Mouse (Mus musculus) thymus, postnatal 36 days (tissue): ENCODE results near the gene Tenm1.

Source experiments
- DNase-seq, 2 experiments: peaks; one replicate each; pipeline ENCODE4 v3.0.0; 2022; ENCODE audit warnings: mixed read lengths in 2 of 2

Tenm1 gene

GRCm38 (mm10) chrX:42718078-42718785 lies 710.7 kb downstream of the Tenm1 start:
- DNase-seq: no peak

- no peak for DNase-seq
These were observed 728.6 kb downstream of the Tenm1 start for GRCm38 (mm10) chrX:42700291-42700690.

GRCm38 (mm10) chrX:42647131-42647530 lies 781.8 kb downstream of the Tenm1 start:
- no peak for DNase-seq

- DNase-seq: no peak
These were observed 848.4 kb downstream of the Tenm1 start for GRCm38 (mm10) chrX:42580521-42580920.

GRCm38 (mm10) chrX:42558683-42559082 lies 870.2 kb downstream of the Tenm1 start:
- no peak for DNase-seq

GRCm38 (mm10) chrX:42557284-42557683 lies 871.6 kb downstream of the Tenm1 start:
- DNase-seq: peak; percentile 47 to 48

- peak; percentile 17 to 57 for DNase-seq
These were observed 880.4 kb downstream of the Tenm1 start for GRCm38 (mm10) chrX:42548513-42548912.

GRCm38 (mm10) chrX:42545076-42545475 lies 883.9 kb downstream of the Tenm1 start:
- no peak for DNase-seq

- DNase-seq: peak; percentile 67 to 71
These were observed 888.2 kb downstream of the Tenm1 start for GRCm38 (mm10) chrX:42540756-42541053.

- DNase-seq: no peak
These were observed 888.7 kb downstream of the Tenm1 start for GRCm38 (mm10) chrX:42540030-42540755.

GRCm38 (mm10) chrX:42530703-42531102 lies 898.2 kb downstream of the Tenm1 start:
- DNase-seq: no peak

GRCm38 (mm10) chrX:42522868-42523267 lies 906.1 kb downstream of the Tenm1 start:
- DNase-seq: no peak

- DNase-seq: peak; percentile 55 to 63
These were observed 916.4 kb downstream of the Tenm1 start for GRCm38 (mm10) chrX:42512567-42512966.

GRCm38 (mm10) chrX:42511105-42511504 lies 917.8 kb downstream of the Tenm1 start:
- no peak for DNase-seq

- DNase-seq: peak; percentile 74 to 83
These were observed 926.5 kb downstream of the Tenm1 start, which contains the start of gene Sh2d1a for GRCm38 (mm10) chrX:42502291-42503043. Gene Sh2d1a (plus strand): TSS chrX:42502453.

- DNase-seq: peak in 1 of 2 experiments; percentile 15
These were observed 928.4 kb downstream of the Tenm1 start for GRCm38 (mm10) chrX:42500538-42500937.

- DNase-seq: no peak
These were observed 938.6 kb downstream of the Tenm1 start for GRCm38 (mm10) chrX:42490336-42490735.

- no peak for DNase-seq
These were observed 939.5 kb downstream of the Tenm1 start, which contains the start of gene Tex13c2 for GRCm38 (mm10) chrX:42489446-42489845. Gene Tex13c2 (plus strand): TSS chrX:42489691.
